In the genomic region with DNA sequence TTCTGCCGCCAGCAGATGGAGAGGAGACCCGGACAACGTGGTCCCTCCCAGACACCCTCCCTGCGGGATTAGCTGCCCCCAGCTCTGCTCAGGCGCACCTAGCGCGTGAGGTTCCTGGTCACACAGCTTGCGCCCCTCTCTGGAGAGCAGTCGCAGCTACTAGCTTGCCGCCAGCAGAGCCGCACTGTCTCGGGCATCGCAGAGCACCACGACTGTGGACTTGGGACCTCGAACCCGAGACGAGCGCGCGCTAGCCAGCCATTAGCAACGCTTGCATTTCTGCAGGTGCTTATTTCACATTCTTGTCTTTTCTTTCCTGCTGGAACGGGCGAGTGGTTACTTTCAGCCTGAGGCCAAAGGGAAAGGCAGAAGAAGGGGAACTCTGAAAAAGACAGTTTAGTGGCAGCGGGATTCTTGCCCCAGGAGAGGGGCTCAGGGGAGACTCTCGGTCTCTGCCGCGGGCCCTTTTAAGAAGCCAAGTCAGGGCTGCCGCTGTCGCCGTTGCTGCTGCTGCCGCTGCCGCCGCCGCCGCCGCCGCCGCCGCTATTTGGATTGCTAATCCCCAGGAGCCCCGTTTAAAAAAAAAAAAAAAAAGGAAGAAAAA, we compare ENCODE assay signal across 8 mouse cellular contexts. TPM values are rescaled to one million over a fixed set of nuclear protein-coding genes. Genes with fewer than 3 reads are reported as not detected.
A peak's percentile ranks its signal among the peaks of the same experiment; 100 is the strongest.
DNase-seq lines count a peak whose midpoint lies in the region; ATAC-seq lines count a peak whose summit lies in the region.

No protein-coding gene starts in this region.

- H3K4me2 ChIP-seq in hindbrain, embryonic 14.5 days (replicated peaks) = peak overlapping the region; percentile 91

- no peaks in the 10 kb centered on the region for H3K9me3 ChIP-seq in hindbrain, embryonic 14.5 days (ENCODE audit: control insufficient read depth, low read length)

- peak; percentile 89 for DNase-seq in ZHBTc4 (ENCODE audit: low read depth, low spot score)
- peak; percentile 29 to 48 for DNase-seq in cerebellum, postnatal 4 days (ENCODE audit: low spot score in 2 of 2)
- DNase-seq in gastrocnemius, adult 18-20 months (ENCODE audit: low spot score) = peak; percentile 39
- peak; percentile 66 for DNase-seq in hindbrain, embryonic 14.5 days (ENCODE audit: low spot score)
- peak; percentile 40 to 60 for DNase-seq in left cerebral cortex, adult 18-20 months (ENCODE audit: low spot score in 2 of 2)
- peak; percentile 68 for DNase-seq in lung, postnatal 36 days
- DNase-seq in retina, postnatal 1 day = peak; percentile 80
- peak; percentile 47 for DNase-seq in urinary bladder, postnatal 14 days (ENCODE audit: low spot score)

- peak overlapping the region; percentile 85 for H3K4me3 ChIP-seq in hindbrain, embryonic 14.5 days (replicated peaks; ENCODE audit: low read length)

- no peaks in the 10 kb centered on the region; the same call in 1 of the 2 replicates for H3K4me1 ChIP-seq in hindbrain, embryonic 14.5 days (replicated peaks; ENCODE audit: control insufficient read depth, insufficient read depth, low read length)

- H3K27ac ChIP-seq in hindbrain, embryonic 14.5 days = peak overlapping the region; percentile 92

- peak; percentile 77 for ATAC-seq in hindbrain, embryonic 14.5 days (ENCODE audit: low FRiP score)

- under 1% methylated on average over 40 of the region's 40 CpGs for WGBS in hindbrain, embryonic 14.5 days

- peaks cover 5% of the 10 kb centered on the region; the same call in 1 of the 2 replicates for H3K27me3 ChIP-seq in hindbrain, embryonic 14.5 days (ENCODE audit: control insufficient read depth, insufficient read depth, low read length)

- H3K36me3 ChIP-seq in hindbrain, embryonic 14.5 days (replicated peaks; ENCODE audit: control insufficient read depth, insufficient read depth) = no peaks in the 10 kb centered on the region

- H3K9ac ChIP-seq in hindbrain, embryonic 14.5 days = peak overlapping the region; percentile 93

RNA-seq across cellular contexts. Expression of gene Lmo2, which starts 11.8 kb away (rescaled TPM):
- 1 to 10 TPM; 4.9 to 5.9 TPM for total RNA-seq in gastrocnemius, adult 18-20 months (2021)
- polyA plus RNA-seq in hindbrain, embryonic 14.5 days (2014; fragmentation: Nextera tagmentation; extraction: Ambion mirVana) = 48.1 and 49.8 TPM in 2 replicates
- total RNA-seq in left cerebral cortex, adult 18-20 months (2021) = 10 to 100 TPM; 17.3 to 18.5 TPM

RNA-seq across cellular contexts. Expression of gene Fbxo3, which starts 58.0 kb away (rescaled TPM):
- total RNA-seq in gastrocnemius, adult 18-20 months (2021) = 10 to 100 TPM; 44.9 to 46.3 TPM
- 68.3 and 76.8 TPM in 2 replicates for polyA plus RNA-seq in hindbrain, embryonic 14.5 days (2014; fragmentation: Nextera tagmentation; extraction: Ambion mirVana)
- total RNA-seq in left cerebral cortex, adult 18-20 months (2021) = 10 to 100 TPM; 58.5 to 59.6 TPM

RNA-seq across cellular contexts. Expression of gene 4931422A03Rik, which starts 58.6 kb away (rescaled TPM):
- not detected for total RNA-seq in gastrocnemius, adult 18-20 months (2021)
- 2.5 and 2.9 TPM in 2 replicates for polyA plus RNA-seq in hindbrain, embryonic 14.5 days (2014; fragmentation: Nextera tagmentation; extraction: Ambion mirVana)
- total RNA-seq in left cerebral cortex, adult 18-20 months (2021) = not detected

Comparison
In these comparisons a context has a peak if more than half of its experiments do, and no peak if none do; other contexts are left out.
1. Peak in every context shown above with its lines: DNase-seq, ATAC-seq, H3K4me3 ChIP-seq and H3K27ac ChIP-seq.
2. DNase-seq: peak in every context shown above with its lines; median percentile 89 in ZHBTc4; 80 in retina, postnatal 1 day; 68 in lung, postnatal 36 days; 66 in hindbrain, embryonic 14.5 days; 50 in left cerebral cortex, adult 18-20 months; 47 in urinary bladder, postnatal 14 days; 39 in gastrocnemius, adult 18-20 months; 38 in cerebellum, postnatal 4 days.